Comparison of ENCODE assay signal across 10 mouse cellular contexts in genomic region chr14:49860387-49860786, GRCm38 (mm10). TPM values are rescaled to one million over a fixed set of nuclear protein-coding genes. Genes with fewer than 3 reads are reported as not detected.
A peak's percentile ranks its signal among the peaks of the same experiment; 100 is the strongest.
DNase-seq lines count a peak whose midpoint lies in the region; ATAC-seq and TF ChIP-seq lines count a peak whose summit lies in the region.
"Had no signal": no experiment of that assay in that cellular context is flagged by ENCODE, and none has a peak within 500 bp of the region (broad histone marks: within the 10 kb centered on the region; RNA-seq: fewer than 3 reads in every experiment).

No protein-coding gene starts in this region.

- no peak overlapping the region for H3K9ac ChIP-seq in heart, embryonic 11.5 days (ENCODE audit: low read depth, low read length)
- no peak overlapping the region for H3K9ac ChIP-seq in midbrain, postnatal 0 days (replicated peaks; ENCODE audit: low read length, poor library complexity, severe bottlenecking)
- H3K9ac ChIP-seq in midbrain, embryonic 15.5 days = no peak overlapping the region

- no peak overlapping the region for H3K4me2 ChIP-seq in heart, embryonic 11.5 days
- no peak overlapping the region for H3K4me2 ChIP-seq in midbrain, postnatal 0 days (ENCODE audit: low read depth, low read length, poor library complexity, severe bottlenecking)
- no peak overlapping the region for H3K4me2 ChIP-seq in midbrain, embryonic 15.5 days

- no peak overlapping the region for H3K4me3 ChIP-seq in heart, embryonic 11.5 days (ENCODE audit: low read depth, low read length)
- H3K4me3 ChIP-seq in midbrain, postnatal 0 days (ENCODE audit: low read depth, low read length) = no peak overlapping the region
- H3K4me3 ChIP-seq in midbrain, embryonic 15.5 days = no peak overlapping the region

- no peaks in the 10 kb centered on the region for H3K4me1 ChIP-seq in heart, embryonic 11.5 days (ENCODE audit: control insufficient read depth, insufficient read depth, low read length)
- no peaks in the 10 kb centered on the region for H3K4me1 ChIP-seq in midbrain, postnatal 0 days (ENCODE audit: insufficient read depth, low read length)
- no peaks in the 10 kb centered on the region for H3K4me1 ChIP-seq in midbrain, embryonic 15.5 days

- intact Hi-C loops in heart, postnatal 10 days (cut with DNase I) = loop anchor here (10.0 kb wide), 1 partner anchor 914 kb away; no protein-coding TSS in a partner anchor

- no peaks in the 10 kb centered on the region for H3K27me3 ChIP-seq in heart, embryonic 11.5 days (ENCODE audit: control insufficient read depth, insufficient read depth, low read length)
- H3K27me3 ChIP-seq in midbrain, postnatal 0 days (ENCODE audit: insufficient read depth, low read length) = no peaks in the 10 kb centered on the region
- no peaks in the 10 kb centered on the region for H3K27me3 ChIP-seq in midbrain, embryonic 15.5 days (replicated peaks)

- H3K27ac ChIP-seq in heart, embryonic 11.5 days (ENCODE audit: low read depth, low read length) = no peak overlapping the region
- H3K27ac ChIP-seq in midbrain, postnatal 0 days (ENCODE audit: low read depth, low read length) = no peak overlapping the region
- H3K27ac ChIP-seq in midbrain, embryonic 15.5 days = no peak overlapping the region

- no peak for ATAC-seq in heart, embryonic 11.5 days (replicated peaks; ENCODE audit: insufficient number of reproducible peaks, low FRiP score, low TSS enrichment)
- no peak for ATAC-seq in midbrain, postnatal 0 days (ENCODE audit: low FRiP score)
- no peak for ATAC-seq in midbrain, embryonic 15.5 days (replicated peaks)
- no peak for ATAC-seq in erythroblast, adult 5-6 weeks (replicated peaks; ENCODE audit: low FRiP score, poor library complexity, severe bottlenecking)

- peak; percentile 73 for TF ChIP-seq CTCF in midbrain, postnatal 0 days (IDR thresholded peaks at IDR 0.05)

- no peaks in the 10 kb centered on the region for H3K36me3 ChIP-seq in heart, embryonic 11.5 days (ENCODE audit: control insufficient read depth, insufficient read depth, low read length)
- H3K36me3 ChIP-seq in midbrain, postnatal 0 days (ENCODE audit: insufficient read depth, low read length) = no peaks in the 10 kb centered on the region
- no peaks in the 10 kb centered on the region for H3K36me3 ChIP-seq in midbrain, embryonic 15.5 days (replicated peaks)

- H3K9me3 ChIP-seq in heart, embryonic 11.5 days (replicated peaks; ENCODE audit: control insufficient read depth, low read length) = no peaks in the 10 kb centered on the region
- no peaks in the 10 kb centered on the region for H3K9me3 ChIP-seq in midbrain, postnatal 0 days (ENCODE audit: low read length)
- no peaks in the 10 kb centered on the region for H3K9me3 ChIP-seq in midbrain, embryonic 15.5 days

- peak; percentile 5 for DNase-seq in heart, postnatal 10 days
- DNase-seq in midbrain, postnatal 0 days (ENCODE audit: low spot score) = peak; percentile 46
- peak; percentile 48 for DNase-seq in embryo, embryonic 10 days (ENCODE audit: low spot score)
- DNase-seq in telencephalon, adult 2 months (ENCODE audit: low read depth, low spot score) = peak; percentile 5
- DNase-seq in spleen, postnatal 10 days (ENCODE audit: low spot score in 2 of 2) = no peak

RNA-seq across cellular contexts. Expression of gene Olfr722, which starts 41.4 kb away (rescaled TPM):
- not detected for total RNA-seq in heart, postnatal 10 days (2021)
- not detected in 2 replicates for polyA plus RNA-seq in heart, embryonic 11.5 days (2014; fragmentation: Nextera tagmentation; extraction: Ambion mirVana)
- not detected in 2 replicates for total RNA-seq in midbrain, postnatal 0 days (2014; rRNA removed)
- polyA plus RNA-seq in midbrain, postnatal 0 days (2015; fragmentation: Nextera tagmentation; extraction: Ambion mirVana) = not detected in 2 replicates
- not detected in 2 replicates for polyA plus RNA-seq in midbrain, embryonic 15.5 days (2015; fragmentation: Nextera tagmentation; extraction: Ambion mirVana)
- total RNA-seq in erythroblast, adult 5-6 weeks (2015; ENCODE audit: low replicate concordance) = not detected in 2 replicates
- total RNA-seq in erythroblast, adult 5-6 weeks (2017; ENCODE audit: low replicate concordance) = not detected in 2 replicates
- total RNA-seq: left cerebral cortex, postnatal 25 days had no signal
- polyA plus RNA-seq: neural tube, embryonic 14.5 days had no signal

Comparison
In these comparisons a context has a peak if more than half of its experiments do, and no peak if none do; other contexts are left out.
1. DNase-seq: peak in heart, postnatal 10 days (2 of 2), midbrain, postnatal 0 days (single experiment), embryo, embryonic 10 days (single experiment) and telencephalon, adult 2 months (single experiment); none in spleen, postnatal 10 days (0 of 2).